Mouse (Mus musculus) gastrocnemius, adult 8-10 months (tissue): ENCODE data around the gene Olfr324. TPM values are rescaled to one million over a fixed set of nuclear protein-coding genes. Genes with fewer than 3 reads are reported as not detected.

Source experiments
- DNase-seq, 2 experiments: peaks; one replicate each; pipeline ENCODE4 v3.0.0; 2022; ENCODE audit warnings: low spot score in 2 of 2
- total RNA-seq, 4 experiments: library from RNA; stranded (reverse); gene quantifications; 2 replicates each; pipeline ENCODE4 v1.2.4; 2022

Gene Olfr324
- not detected for total RNA-seq

DNA sequence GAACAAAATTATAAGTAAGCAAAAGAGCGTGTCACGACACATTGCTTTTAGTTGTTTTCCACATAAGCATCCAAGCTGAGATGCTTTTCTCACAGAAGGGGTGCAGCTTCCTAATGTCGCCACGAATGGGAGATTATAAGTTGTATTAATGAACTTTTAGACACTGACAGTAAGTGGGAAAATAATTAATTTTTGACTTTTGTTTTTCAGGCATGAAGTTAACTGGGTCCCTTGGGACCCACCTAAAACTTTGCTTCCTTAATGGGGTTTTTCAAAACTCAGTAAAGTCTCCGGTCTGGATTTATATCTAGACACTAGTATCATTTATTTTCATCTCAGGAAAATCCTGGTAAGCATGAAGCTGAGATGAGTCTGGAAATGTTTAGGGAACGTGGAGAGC is at the start of gene Olfr324:
Olfr324 (plus strand) TSS at position 301 of the 400 bp plus-strand sequence.
- DNase-seq: no peak

GRCm38 (mm10) chr11:58546322-58546721 is 48.6 kb upstream of the Olfr324 start, which contains the start of gene Olfr329-ps:
Gene Olfr329-ps (minus strand): TSS chr11:58546422.
- DNase-seq: no peak

GRCm38 (mm10) chr11:58555536-58555935 is 39.4 kb upstream of the Olfr324 start, which contains the start of gene Olfr328:
Gene Olfr328 (minus strand): TSS chr11:58555636.
- DNase-seq: no peak

- DNase-seq: peak in 1 of 2 experiments; percentile 5
These were observed 24.5 kb upstream of the Olfr324 start, which contains the start of gene Olfr224 for GRCm38 (mm10) chr11:58570405-58570804. Gene Olfr224 (minus strand): TSS chr11:58570553.

DNA sequence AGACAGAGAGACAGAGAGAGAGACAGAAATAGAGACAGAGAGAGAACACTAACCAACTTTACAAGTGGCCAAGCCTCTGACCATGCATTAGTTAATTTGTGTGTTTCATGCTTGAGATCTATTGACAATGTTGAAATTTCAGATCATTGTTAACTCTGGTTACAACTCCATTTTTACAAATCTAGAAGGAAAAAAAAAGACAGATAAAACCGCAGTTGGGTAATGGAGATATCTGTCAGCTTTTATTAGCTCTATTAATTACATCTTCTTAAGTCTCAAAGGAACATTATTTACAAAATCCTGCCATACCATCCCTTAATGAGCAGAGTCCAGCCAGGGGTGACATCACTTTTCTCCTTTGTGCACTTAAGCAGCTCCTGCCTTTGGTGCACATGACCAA is 17.5 kb upstream of the Olfr324 start, which contains the start of gene Olfr325:
Olfr325 (plus strand) TSS at position 301 of the 400 bp plus-strand sequence.
- no peak for DNase-seq

DNA sequence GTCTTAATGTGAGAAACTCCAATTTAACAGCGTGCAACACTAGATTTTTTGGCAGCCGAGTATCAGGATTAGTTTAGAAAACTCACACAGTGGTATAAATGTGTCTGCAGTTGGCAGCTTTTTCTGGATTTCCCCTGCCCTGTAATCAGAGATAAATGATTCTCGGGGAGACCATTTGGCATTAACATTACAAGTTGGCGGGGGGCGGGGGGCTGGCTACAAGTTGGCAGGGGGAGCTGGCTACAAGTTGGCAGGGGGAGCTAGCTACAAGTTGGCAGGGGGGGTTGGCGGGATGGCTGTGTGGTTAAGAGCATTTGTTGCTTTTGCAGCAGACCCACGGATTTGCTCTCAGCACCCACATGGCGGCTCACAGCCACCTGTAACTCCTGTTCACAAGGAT is 16.3 kb upstream of the Olfr324 start:
- DNase-seq: no peak

- no peak for DNase-seq
These were observed 7.0 kb upstream of the Olfr324 start for GRCm38 (mm10) chr11:58587898-58588348.

GRCm38 (mm10) chr11:58588620-58589250 is 6.2 kb upstream of the Olfr324 start:
- no peak for DNase-seq

DNA sequence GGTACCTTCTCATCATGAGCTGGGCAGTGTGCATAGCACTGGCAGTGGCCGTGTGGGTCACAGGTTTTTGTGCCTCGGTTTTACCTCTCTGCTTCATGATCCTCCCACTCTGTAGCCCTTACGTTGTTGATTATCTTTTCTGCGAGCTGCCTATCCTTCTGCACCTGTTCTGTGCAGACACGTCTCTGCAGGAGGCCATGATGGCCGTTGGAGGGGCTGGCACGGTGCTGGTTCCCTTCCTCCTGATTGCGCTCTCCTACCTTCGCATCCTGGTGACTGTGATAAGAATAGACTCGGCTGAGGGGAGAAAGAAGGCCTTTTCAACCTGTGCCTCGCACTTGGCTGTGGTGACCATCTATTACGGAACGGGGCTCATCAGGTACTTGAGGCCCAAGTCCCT is 2.9 kb downstream of the Olfr324 start:
- DNase-seq: no peak

DNA sequence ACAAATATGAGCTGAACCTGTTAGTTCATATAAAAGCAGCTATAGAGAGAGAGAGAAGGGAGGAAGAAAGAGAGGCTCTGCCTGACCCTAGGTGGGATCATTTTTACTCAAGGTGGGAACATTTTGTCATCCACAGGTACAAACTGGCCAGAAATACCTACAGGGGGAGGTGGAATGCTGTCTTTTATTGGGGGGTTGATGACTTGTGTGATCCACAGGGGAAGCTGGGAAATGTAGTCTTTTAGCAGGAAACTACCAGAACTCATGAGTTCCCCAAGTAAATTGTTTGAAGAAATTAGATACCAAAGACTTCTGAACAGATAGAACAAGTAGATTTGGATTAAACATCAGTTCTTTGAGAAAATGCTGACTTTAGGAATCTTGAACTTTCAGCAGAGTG is 7.1 kb downstream of the Olfr324 start:
- DNase-seq: no peak

DNA sequence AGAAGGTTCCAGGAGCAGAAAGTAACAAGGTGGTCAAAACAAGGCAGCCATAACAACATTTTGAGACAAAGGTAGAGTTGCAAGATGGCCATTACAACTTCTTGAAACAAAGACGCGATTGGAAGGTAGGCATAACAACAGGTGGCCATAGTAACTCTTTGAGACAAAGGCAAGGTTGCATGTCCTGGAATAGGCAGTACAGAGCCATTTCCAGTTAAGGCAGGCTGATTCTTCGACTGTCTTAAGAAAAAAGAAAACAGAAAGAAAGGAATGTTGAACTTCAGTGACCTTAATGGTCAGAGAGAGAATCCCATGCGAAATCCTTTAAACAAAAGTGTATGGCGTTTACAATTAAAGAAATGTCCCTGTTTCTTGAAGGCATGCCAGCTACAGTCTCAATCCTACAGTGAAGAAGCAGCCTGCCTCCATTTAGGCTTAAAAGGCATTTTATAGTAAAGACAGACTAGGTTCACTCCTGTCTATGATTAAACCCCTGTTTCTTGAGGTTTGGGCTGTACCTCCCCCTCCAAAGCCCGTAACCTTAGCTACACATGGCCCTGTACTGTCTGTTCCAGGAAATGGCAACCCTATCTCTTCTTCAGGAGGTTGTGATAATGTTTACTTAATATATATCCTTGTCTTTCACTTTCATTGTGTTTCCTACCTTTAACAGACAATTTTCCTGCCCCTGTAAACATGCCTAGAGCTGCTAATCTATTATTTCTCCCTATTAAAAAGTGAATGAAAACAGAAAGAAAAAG is 8.1 kb downstream of the Olfr324 start:
- no peak for DNase-seq

- DNase-seq: no peak
These were observed 9.8 kb downstream of the Olfr324 start for GRCm38 (mm10) chr11:58604688-58605087.

- DNase-seq: no peak
These were observed 10.3 kb downstream of the Olfr324 start for GRCm38 (mm10) chr11:58605228-58605627.

GRCm38 (mm10) chr11:58606177-58606919 is 11.4 kb downstream of the Olfr324 start:
- no peak for DNase-seq

DNA sequence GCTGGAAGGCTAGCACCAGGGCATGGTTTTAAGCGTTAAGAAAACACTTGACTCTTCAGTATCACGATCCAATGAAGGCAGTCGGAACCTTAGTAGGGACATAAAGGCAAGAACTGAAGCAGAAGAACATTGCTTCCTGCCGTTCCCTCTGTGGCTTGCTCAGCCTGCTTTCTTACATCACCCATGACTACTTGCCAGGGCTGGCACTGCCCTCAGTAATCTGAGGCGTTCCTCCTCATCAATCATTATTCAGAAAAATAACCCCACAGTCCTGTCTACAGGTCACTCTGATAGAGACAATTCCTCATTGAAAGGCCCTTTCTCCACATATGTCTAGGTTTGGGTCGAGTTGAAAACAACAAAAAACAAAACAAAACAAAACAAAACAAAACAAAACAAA is 12.1 kb downstream of the Olfr324 start:
- DNase-seq: no peak

- no peak for DNase-seq
These were observed 18.4 kb downstream of the Olfr324 start for GRCm38 (mm10) chr11:58613359-58613758.

GRCm38 (mm10) chr11:58614526-58614925 is 19.6 kb downstream of the Olfr324 start:
- no peak for DNase-seq

DNA sequence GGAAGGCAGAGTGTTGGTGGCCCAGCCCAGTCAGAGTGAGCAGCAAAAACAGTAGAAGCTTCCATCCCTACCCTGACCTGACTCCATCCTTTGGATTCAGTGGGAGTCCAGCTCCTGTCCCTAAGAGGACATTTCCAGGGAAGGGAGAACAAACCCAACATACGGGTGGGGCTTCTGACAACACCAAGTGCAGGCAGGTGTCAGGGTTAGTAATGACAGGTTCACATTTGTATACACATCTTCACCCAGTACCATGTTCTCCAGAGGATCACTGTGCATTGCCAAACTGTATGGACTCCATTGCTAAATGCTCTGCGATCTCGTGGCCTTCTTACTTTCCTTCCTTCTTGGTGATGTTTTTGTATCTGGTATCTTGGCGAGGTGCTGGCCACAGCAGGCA is 21.1 kb downstream of the Olfr324 start, which contains the start of gene 2210407C18Rik:
2210407C18Rik (minus strand) TSS at position 101 of the 400 bp plus-strand sequence.
- no peak for DNase-seq

GRCm38 (mm10) chr11:58618369-58618768 is 23.5 kb downstream of the Olfr324 start:
- no peak for DNase-seq

- no peak for DNase-seq
These were observed 23.9 kb downstream of the Olfr324 start for GRCm38 (mm10) chr11:58618793-58619192.

GRCm38 (mm10) chr11:58626146-58626545 is 31.2 kb downstream of the Olfr324 start:
- no peak for DNase-seq

- no peak for DNase-seq
These were observed 35.5 kb downstream of the Olfr324 start, which contains the start of gene Olfr323 for GRCm38 (mm10) chr11:58630401-58630800. Gene Olfr323 (minus strand): TSS chr11:58630501.
